Mouse (Mus musculus) liver, adult 2 months (tissue): Measurements from ENCODE around the gene Smurf2. TPM values are rescaled to one million over a fixed set of nuclear protein-coding genes. Genes with fewer than 3 reads are reported as not detected.

Source experiments
- DNase-seq: peaks from one replicate; pipeline ENCODE4 v3.0.0-alpha.2; 2011; ENCODE audit warnings: low read depth, low spot score; ENCODE audit errors: extremely low read depth
- H3K27ac ChIP-seq: fragments of 200-500 bp; replicated peaks from 2 replicates; pipeline ENCODE4 v1.5.1; 2012; ENCODE audit warnings: low read depth, mild to moderate bottlenecking, control low read depth, inconsistent platforms, low read length; ENCODE audit not compliant: insufficient read depth
- H3K27me3 ChIP-seq: fragments of 200-500 bp; 2 replicates; pipeline ENCODE4 v1.6.1; 2012; ENCODE audit warnings: mild to moderate bottlenecking, moderate library complexity, low read length, inconsistent platforms; ENCODE audit not compliant: control insufficient read depth, insufficient read depth
- H3K36me3 ChIP-seq: fragments of 200-500 bp; 2 replicates; pipeline ENCODE4 v1.6.1; 2012; ENCODE audit warnings: low read length, inconsistent platforms; ENCODE audit not compliant: control insufficient read depth, insufficient read depth
- H3K4me1 ChIP-seq: fragments of 200-500 bp; 2 replicates; pipeline ENCODE4 v1.6.1; 2011; ENCODE audit warnings: low read length; ENCODE audit not compliant: control insufficient read depth, insufficient read depth
- H3K4me3 ChIP-seq: fragments of 200-500 bp; 2 replicates; pipeline ENCODE4 v1.5.1; 2011; ENCODE audit warnings: low read depth, mild to moderate bottlenecking, control low read depth, low read length, moderate library complexity; ENCODE audit not compliant: insufficient read depth
- H3K79me2 ChIP-seq: fragments of 200-500 bp; 2 replicates; pipeline ENCODE4 v1.6.1; 2012; ENCODE audit warnings: inconsistent platforms, mild to moderate bottlenecking, low read length, moderate library complexity; ENCODE audit not compliant: control insufficient read depth, insufficient read depth
- H3K9ac ChIP-seq: fragments of 200-500 bp; 2 replicates; pipeline ENCODE4 v1.6.1; 2012; ENCODE audit warnings: low read depth, mild to moderate bottlenecking, control low read depth, inconsistent platforms, low read length
- CTCF ChIP-seq: fragments of 200-500 bp; IDR thresholded peaks from 2 replicates; pipeline ENCODE4 v1.5.1; 2011; ENCODE audit warnings: low read depth, low read length, control low read depth
- POLR2A ChIP-seq: fragments of 200-500 bp; IDR thresholded peaks from 2 replicates; pipeline ENCODE4 v1.6.1; 2011; ENCODE audit warnings: low read length, control low read depth; ENCODE audit not compliant: insufficient read depth; ENCODE audit errors: extremely low read depth
- WGBS: fragments of 180-500 bp; shearing (Covaris S2); methylation state at CpG from one replicate; pipeline ENCODE4 v1.1.7; 2018; 5-methylcytosine and 5-hydroxymethylcytosine counted together
- polyA plus RNA-seq: library from polyadenylated mRNA; depleted of rRNA; stranded (reverse); fragments of >200 nt; gene quantifications from 2 replicates; pipeline ENCODE4 v1.2.3, GENCODE M21; 2012
- total RNA-seq: library from RNA; depleted of rRNA; stranded (reverse); fragments of >200 nt; gene quantifications from 2 replicates; pipeline ENCODE4 v1.2.3, GENCODE M21; 2014

Smurf2 gene
- total and polyA plus RNA-seq, 2 experiments = 7.2 to 29.9 TPM

DNA sequence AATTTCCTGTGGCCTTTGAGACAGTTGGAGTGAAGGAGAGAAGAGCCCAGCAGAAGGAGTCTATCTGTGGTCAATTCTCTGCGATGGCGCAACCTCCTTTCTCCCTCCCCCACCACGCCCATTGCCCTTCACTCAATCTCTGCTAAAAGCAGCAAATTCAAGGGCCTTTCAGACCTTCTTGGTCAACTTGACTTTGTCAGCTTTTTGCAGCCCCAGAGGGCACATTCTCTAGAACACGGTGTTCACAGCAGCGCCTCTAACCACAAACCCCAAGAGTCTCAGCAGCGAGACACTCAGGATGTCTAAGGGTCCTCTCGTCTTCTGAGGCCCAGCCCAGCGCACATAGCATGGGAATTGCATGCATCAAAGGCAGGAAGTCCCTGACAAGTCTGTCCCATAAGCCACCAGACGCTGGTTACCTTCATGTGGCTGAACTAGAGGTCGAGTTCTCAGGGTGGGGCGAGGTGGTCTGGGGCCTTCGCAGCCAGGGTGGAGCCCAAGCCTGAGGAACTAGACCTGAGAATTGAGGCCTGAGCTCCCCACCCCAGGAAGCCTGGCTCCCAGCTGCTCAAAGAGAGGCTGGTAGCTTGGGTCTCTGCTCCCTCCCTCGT lies 41.1 kb upstream of the Smurf2 start:
- no peaks in the 10 kb centered on the region for H3K36me3 ChIP-seq
- no peaks in the 10 kb centered on the region for H3K79me2 ChIP-seq
- no peaks in the 10 kb centered on the region for H3K27me3 ChIP-seq
- 80% methylated on average over 13 of the region's 13 CpGs for WGBS
- DNase-seq = no peak
- peak overlapping the region; percentile 13; the same call in 1 of the 2 replicates for H3K27ac ChIP-seq
- H3K4me3 ChIP-seq = no peak overlapping the region
- peaks cover 14% of the 10 kb centered on the region; the same call in 1 of the 2 replicates for H3K4me1 ChIP-seq
- H3K9ac ChIP-seq = no peak overlapping the region
- TF ChIP-seq POLR2A (no peak), CTCF (no peak)

DNA sequence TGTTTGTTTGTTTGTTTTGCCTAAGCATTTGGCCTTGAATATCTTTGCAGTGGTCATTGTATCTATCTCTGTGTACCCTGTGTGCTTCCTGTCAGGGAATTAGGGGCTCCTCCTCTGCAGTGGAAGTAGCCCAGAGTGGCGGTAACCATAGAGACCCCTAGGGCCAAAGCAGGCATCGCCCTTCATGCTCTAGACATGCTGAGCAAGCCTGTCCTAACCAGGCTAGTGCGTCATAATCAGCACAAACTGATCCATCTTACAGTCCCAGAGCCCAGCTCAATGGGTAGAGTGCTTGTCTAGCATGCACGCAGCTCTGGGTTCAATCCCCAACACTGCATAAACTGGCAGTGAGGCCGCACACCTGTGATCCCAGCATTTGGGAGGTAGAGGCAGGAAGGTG lies 38.6 kb upstream of the Smurf2 start:
- TF ChIP-seq CTCF = no peak
- H3K79me2 ChIP-seq = no peaks in the 10 kb centered on the region
- H3K4me3 ChIP-seq = no peak overlapping the region
- DNase-seq = no peak
- no peak overlapping the region for H3K9ac ChIP-seq
- H3K4me1 ChIP-seq = peaks cover 18% of the 10 kb centered on the region; the same call in 1 of the 2 replicates
- H3K27me3 ChIP-seq = no peaks in the 10 kb centered on the region
- WGBS = 91% methylated on average over 5 of the region's 5 CpGs
- no peak overlapping the region for H3K27ac ChIP-seq
- no peaks in the 10 kb centered on the region for H3K36me3 ChIP-seq

DNA sequence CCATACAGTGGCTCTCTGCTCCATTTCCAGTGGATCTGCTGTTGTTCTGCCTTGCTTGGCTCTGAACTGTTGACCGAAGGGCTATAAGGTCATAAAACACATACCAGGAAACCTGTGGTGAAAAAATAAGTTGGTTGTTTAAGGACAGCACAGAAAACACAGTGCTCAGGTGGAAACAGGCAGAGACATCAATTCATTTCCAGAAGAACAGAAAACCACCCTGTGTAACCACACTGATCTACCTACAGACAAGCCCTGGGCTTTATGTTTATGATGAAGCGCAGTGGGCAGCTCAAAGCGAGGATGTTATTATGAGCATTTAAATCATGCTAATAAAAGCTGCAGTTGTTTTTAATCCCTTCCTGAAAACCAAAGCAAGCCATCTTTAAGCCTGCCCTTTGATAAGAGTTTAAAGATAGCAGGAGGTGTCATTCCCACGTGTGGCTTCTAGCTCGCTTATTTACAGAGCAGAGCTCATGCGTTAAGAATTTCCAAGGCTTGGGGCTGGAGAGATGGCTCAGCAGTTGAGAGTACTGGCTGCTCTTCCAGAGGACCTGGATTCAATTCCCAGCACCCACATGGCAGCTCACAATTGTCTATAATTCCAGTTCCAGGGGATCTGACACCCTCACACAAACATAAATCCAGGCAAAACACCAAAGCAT lies 38.0 kb upstream of the Smurf2 start:
- H3K4me1 ChIP-seq = peaks cover 18% of the 10 kb centered on the region; the same call in 1 of the 2 replicates
- 69% methylated on average over 6 of the region's 6 CpGs for WGBS

DNA sequence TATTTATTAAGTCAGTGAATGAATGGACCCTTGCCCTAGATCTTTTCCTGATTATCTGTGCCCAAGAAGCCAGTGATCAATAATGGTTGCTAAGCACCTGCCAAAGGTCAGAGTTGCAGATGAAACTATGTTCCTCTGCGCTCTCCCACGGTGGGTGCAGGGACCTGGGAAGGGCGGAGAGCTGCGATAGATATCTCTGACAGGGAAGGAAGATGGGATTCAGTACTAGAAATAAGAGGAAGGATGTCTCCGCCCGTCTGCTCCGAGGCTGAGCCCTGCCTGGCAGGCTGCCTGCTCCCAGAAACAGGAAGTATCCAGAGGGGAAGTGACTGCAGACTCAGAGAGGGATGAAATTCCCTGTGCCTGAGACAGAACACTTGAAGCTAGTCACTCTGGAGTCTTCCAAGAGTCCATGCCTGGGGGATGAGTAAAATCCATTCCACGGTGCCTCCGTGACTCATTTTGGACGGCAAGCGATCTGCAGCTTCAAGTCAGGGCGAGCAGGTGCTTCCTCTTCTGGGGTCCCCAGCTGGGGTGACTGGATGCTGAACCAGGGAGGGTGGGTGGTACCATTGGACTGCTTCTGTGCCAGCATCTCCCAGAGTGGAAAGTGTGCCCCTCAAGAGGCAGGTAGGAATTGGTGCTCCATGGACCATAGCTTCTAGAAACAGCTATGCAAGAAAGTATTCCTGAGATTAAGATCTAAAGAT lies 36.9 kb upstream of the Smurf2 start:
- no peaks in the 10 kb centered on the region for H3K27me3 ChIP-seq

More for the DNA sequence above, 38.0 kb upstream of the Smurf2 start:
- Histone ChIP-seq H3K9ac (no peak overlapping the region), H3K4me3 (no peak overlapping the region), H3K27me3 (no peaks in the 10 kb centered on the region), H3K79me2 (no peaks in the 10 kb centered on the region), H3K36me3 (no peaks in the 10 kb centered on the region), H3K27ac (no peak overlapping the region; the same call in 1 of the 2 replicates)
- TF ChIP-seq POLR2A = no peak
- TF ChIP-seq CTCF = no peak
- DNase-seq = no peak

DNA sequence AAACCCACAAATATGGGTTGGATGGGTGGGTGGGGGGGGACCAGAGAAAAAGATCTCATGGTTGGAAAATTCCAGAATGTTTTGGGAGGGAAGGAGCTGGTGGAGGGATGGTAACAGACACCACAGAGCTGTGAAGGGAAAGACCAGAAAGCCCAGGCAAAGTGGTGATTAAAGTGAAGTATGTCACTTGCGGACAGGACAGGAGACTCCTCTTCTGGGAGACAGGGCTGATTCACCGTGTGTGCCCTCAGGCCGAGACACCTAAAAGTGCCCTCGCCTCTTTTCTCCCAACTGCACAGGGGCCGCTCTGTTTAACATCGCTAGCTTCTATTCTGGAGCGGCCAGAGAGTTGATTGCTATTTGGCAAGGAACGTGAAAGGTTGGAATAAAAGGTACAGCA lies 34.1 kb upstream of the Smurf2 start:
- Histone ChIP-seq H3K27me3 (no peaks in the 10 kb centered on the region), H3K36me3 (no peaks in the 10 kb centered on the region), H3K79me2 (no peaks in the 10 kb centered on the region), H3K9ac (no peak overlapping the region), H3K4me3 (no peak overlapping the region), H3K27ac (no peak overlapping the region), H3K4me1 (peaks cover 13% of the 10 kb centered on the region; the same call in 1 of the 2 replicates)
- 87% methylated on average over 8 of the region's 8 CpGs for WGBS
- DNase-seq = no peak
- TF ChIP-seq CTCF = no peak
- TF ChIP-seq POLR2A = no peak

More for the DNA sequence above, 36.9 kb upstream of the Smurf2 start:
- Histone ChIP-seq H3K4me1 (peaks cover 18% of the 10 kb centered on the region; the same call in 1 of the 2 replicates), H3K36me3 (no peaks in the 10 kb centered on the region), H3K79me2 (no peaks in the 10 kb centered on the region), H3K9ac (peak overlapping the region; percentile 39; the same call in 1 of the 2 replicates), H3K27ac (peak overlapping the region; percentile 39), H3K4me3 (peak overlapping the region; percentile 46; the same call in 1 of the 2 replicates)
- no peak for TF ChIP-seq POLR2A
- TF ChIP-seq CTCF = no peak
- WGBS = 29% methylated on average over 12 of the region's 12 CpGs
- peak; percentile 94 for DNase-seq
